Mouse (Mus musculus) adrenal gland, adult 2 months (tissue): ENCODE measurements around the gene Olfr356. TPM values are rescaled to one million over a fixed set of nuclear protein-coding genes. Genes with fewer than 3 reads are reported as not detected.

ENCODE experiments used
- DNase-seq: peaks from one replicate; pipeline ENCODE4 v3.0.0; 2021
- long read RNA-seq: library from polyadenylated mRNA; stranded (forward); transcript quantifications from one replicate; pipeline ENCODE4 v2.0.0, GENCODE M21; 2021
- polyA plus RNA-seq: library from polyadenylated mRNA; depleted of rRNA; stranded (reverse); fragments of >200 nt; gene quantifications from 2 replicates; pipeline ENCODE4 v1.2.3, GENCODE M21; 2012; rRNA removed
- total RNA-seq, 2 experiments: library from RNA; stranded (reverse); gene quantifications; 2 replicates each; pipeline ENCODE4 v1.2.3; 2021

Gene Olfr356
- total RNA-seq (not detected), polyA plus RNA-seq (not detected in 2 replicates)
- long read RNA-seq: 0 reads

DNA sequence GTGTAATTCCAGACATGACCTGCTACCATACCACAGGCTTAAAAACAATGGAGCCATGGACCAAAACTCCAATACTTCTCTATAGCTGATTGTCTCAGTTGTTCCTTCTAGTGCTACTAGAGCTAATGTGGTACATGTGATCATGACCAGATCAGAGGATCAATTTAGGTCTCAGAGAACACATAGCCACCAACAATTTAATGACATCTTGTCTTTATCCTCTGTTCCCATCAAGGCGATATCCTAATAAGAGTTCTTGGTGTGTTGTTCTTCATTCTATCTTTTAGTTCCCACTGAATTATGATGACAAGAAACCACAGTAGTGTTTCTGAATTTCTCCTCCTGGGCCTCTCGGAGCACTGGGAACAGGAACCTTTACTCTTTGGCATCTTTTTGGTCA lies at the start of gene Olfr356:
Gene Olfr356 (plus strand): TSS at position 301 of the 400 bp plus-strand sequence.
- no peak for DNase-seq

DNA sequence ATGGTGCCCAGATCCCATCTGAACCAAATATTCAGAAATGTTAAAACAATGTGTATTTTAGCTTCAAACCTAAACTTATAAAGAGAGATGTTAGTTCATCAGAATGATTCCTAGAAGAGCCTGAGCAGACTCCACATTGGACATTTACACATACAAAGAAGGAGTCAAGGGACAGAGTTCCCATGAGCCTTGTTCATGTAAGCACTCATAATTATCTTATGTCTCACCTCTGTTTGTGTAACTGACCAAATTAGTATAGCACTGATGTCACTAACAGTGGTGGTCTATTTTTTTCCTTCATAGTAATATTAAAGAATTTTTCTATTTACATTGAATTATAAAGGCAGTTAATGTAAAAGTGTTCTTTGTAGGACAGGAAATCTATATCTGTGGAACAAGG lies 44.1 kb upstream of the Olfr356 start, which contains the start of gene Olfr353:
Gene Olfr353 (minus strand): TSS at position 101 of the 400 bp plus-strand sequence.
- DNase-seq: no peak

DNA sequence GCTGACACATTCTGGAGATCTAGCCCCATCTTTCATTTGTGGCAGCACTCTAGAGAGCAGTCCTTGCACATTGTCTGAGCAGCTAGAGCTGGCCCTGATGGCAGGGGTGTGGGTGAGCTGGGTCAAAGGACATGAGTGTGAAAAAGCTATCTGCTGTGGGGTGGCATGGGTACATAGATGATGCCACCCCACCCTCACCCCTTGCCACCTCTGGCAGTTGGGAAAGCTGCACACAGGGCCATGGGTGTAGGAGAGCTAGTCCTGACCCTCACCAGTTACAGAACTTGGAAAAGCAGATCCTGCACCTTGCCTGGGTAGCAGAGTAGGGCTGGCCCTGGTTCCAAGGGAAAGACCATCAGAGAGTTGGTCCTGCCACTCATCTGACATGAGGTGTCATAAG lies 39.8 kb upstream of the Olfr356 start:
- no peak for DNase-seq

DNA sequence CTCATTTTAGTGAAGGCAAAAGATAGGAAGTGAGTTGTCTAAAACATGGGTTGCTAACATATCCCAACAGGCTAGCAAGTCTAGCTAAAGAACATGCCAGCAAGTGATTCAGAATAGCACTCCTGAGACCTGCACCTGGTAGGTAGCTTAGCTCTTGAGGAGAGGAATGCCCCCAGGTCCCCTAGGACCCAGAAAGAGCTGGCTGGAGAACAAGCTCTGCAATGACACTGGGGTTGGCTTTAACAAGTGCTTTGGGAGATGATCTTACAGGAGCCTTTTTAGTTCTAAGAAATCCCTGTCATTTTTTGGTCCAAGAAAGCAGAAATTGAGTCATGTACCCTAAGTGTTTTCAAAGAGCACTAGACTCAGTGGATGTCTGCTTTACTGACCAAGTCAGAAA lies 31.5 kb upstream of the Olfr356 start, which contains the start of gene Olfr354:
Gene Olfr354 (plus strand): TSS at position 301 of the 400 bp plus-strand sequence.
- DNase-seq: no peak

DNA sequence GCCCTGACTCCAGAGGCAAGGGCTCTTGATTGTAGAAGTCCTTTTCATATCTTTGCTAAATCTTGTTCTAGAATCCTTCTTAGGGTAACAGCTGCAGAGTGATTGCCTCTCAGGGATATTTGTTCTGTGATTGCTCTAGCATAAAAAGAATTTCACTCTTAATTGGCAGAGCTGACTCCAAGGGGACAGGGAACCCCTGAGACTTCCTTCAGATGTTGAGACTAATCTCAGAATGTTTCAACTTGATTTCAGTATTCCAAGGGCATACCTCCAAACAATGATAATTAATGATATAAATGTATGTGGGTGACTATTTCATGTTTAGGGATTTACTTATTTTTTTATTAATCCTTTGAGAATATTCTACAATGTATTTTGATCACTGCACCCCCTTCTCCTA lies 8.1 kb upstream of the Olfr356 start, which contains the start of gene Olfr355:
Gene Olfr355 (minus strand): TSS at position 101 of the 400 bp plus-strand sequence.
- no peak for DNase-seq

Other genes with a start within 250 kb of the Olfr356 start
- gene Olfr347, start 205.2 kb upstream of the Olfr356 start, total RNA-seq: not detected
- gene Olfr347, start 205.2 kb upstream of the Olfr356 start, polyA plus RNA-seq: not detected in 2 replicates
- gene Olfr348, start 152.8 kb upstream of the Olfr356 start, total RNA-seq: not detected
- not detected in 2 replicates for gene Olfr348, start 152.8 kb upstream of the Olfr356 start, polyA plus RNA-seq
- gene Olfr50, start 146.6 kb upstream of the Olfr356 start, total RNA-seq: not detected
- gene Olfr50, start 146.6 kb upstream of the Olfr356 start, polyA plus RNA-seq: not detected in 2 replicates
- not detected for gene Olfr3, start 120.1 kb upstream of the Olfr356 start, total RNA-seq
- not detected in 2 replicates for gene Olfr3, start 120.1 kb upstream of the Olfr356 start, polyA plus RNA-seq
- gene Olfr350, start 90.8 kb upstream of the Olfr356 start, total RNA-seq: not detected
- not detected in 2 replicates for gene Olfr350, start 90.8 kb upstream of the Olfr356 start, polyA plus RNA-seq
- gene Olfr351, start 74.5 kb upstream of the Olfr356 start, total RNA-seq: not detected
- not detected in 2 replicates for gene Olfr351, start 74.5 kb upstream of the Olfr356 start, polyA plus RNA-seq
- gene Olfr352, start 68.7 kb upstream of the Olfr356 start, total RNA-seq: not detected
- not detected in 2 replicates for gene Olfr352, start 68.7 kb upstream of the Olfr356 start, polyA plus RNA-seq
- gene Olfr353, start 44.2 kb upstream of the Olfr356 start, total RNA-seq: not detected
- gene Olfr353, start 44.2 kb upstream of the Olfr356 start, polyA plus RNA-seq: not detected in 2 replicates
- gene Olfr354, start 31.4 kb upstream of the Olfr356 start, total RNA-seq: not detected
- not detected in 2 replicates for gene Olfr354, start 31.4 kb upstream of the Olfr356 start, polyA plus RNA-seq
- gene Olfr355, start 8.2 kb upstream of the Olfr356 start, total RNA-seq: not detected
- not detected in 2 replicates for gene Olfr355, start 8.2 kb upstream of the Olfr356 start, polyA plus RNA-seq
- not detected for gene Olfr357, start 56.7 kb downstream of the Olfr356 start, total RNA-seq
- gene Olfr357, start 56.7 kb downstream of the Olfr356 start, polyA plus RNA-seq: not detected in 2 replicates
- not detected for gene Olfr358, start 72.2 kb downstream of the Olfr356 start, total RNA-seq
- gene Olfr358, start 72.2 kb downstream of the Olfr356 start, polyA plus RNA-seq: not detected in 2 replicates
- gene Olfr360, start 128.6 kb downstream of the Olfr356 start, total RNA-seq: not detected
- gene Olfr360, start 128.6 kb downstream of the Olfr356 start, polyA plus RNA-seq: not detected in 2 replicates
- not detected for gene Olfr361, start 152.2 kb downstream of the Olfr356 start, total RNA-seq
- gene Olfr361, start 152.2 kb downstream of the Olfr356 start, polyA plus RNA-seq: not detected in 2 replicates
- gene Olfr362, start 180.8 kb downstream of the Olfr356 start, total RNA-seq: not detected
- not detected in 2 replicates for gene Olfr362, start 180.8 kb downstream of the Olfr356 start, polyA plus RNA-seq
- gene Olfr364-ps1, start 202.2 kb downstream of the Olfr356 start, total RNA-seq: not detected
- not detected in 2 replicates for gene Olfr364-ps1, start 202.2 kb downstream of the Olfr356 start, polyA plus RNA-seq